Mouse (Mus musculus): ENCODE results near the gene Gnb2.
A peak's percentile ranks its signal among the peaks of the same experiment; 100 is the strongest.

Gnb2 gene

GRCm38 (mm10) chr5:137533117-137533827, at the start of gene Gnb2, which contains the start of gene Epo:
TSS of gene Gnb2 (minus strand) at chr5:137533510.
TSS of gene Epo (minus strand) at chr5:137533242.
- DNase-seq (ENCODE audit: low spot score in 2 of 2) = peak; percentile 97

GRCm38 (mm10) chr5:137582702-137583101, 49.4 kb upstream of the Gnb2 start:
- no peak for DNase-seq (ENCODE audit: low spot score in 2 of 2)

- DNase-seq (ENCODE audit: low spot score in 2 of 2) = no peak
Measured at GRCm38 (mm10) chr5:137580246-137580645, 46.9 kb upstream of the Gnb2 start.

GRCm38 (mm10) chr5:137574470-137574901, 41.2 kb upstream of the Gnb2 start:
- peak in 1 of 2 experiments; percentile 40 for DNase-seq (ENCODE audit: low spot score in 2 of 2)

- DNase-seq (ENCODE audit: low spot score in 2 of 2) = no peak
Measured at GRCm38 (mm10) chr5:137570691-137571586, 37.6 kb upstream of the Gnb2 start.

GRCm38 (mm10) chr5:137570181-137570580, 36.9 kb upstream of the Gnb2 start:
- DNase-seq (ENCODE audit: low spot score in 2 of 2) = no peak

- no peak for DNase-seq (ENCODE audit: low spot score in 2 of 2)
Measured at GRCm38 (mm10) chr5:137569665-137570064, 36.4 kb upstream of the Gnb2 start, which contains the start of gene Tfr2. TSS of gene Tfr2 (plus strand) at chr5:137569840.

- DNase-seq (ENCODE audit: low spot score in 2 of 2) = no peak
Measured at GRCm38 (mm10) chr5:137569031-137569430, 35.7 kb upstream of the Gnb2 start.

GRCm38 (mm10) chr5:137568223-137568798, 35.0 kb upstream of the Gnb2 start:
- no peak for DNase-seq (ENCODE audit: low spot score in 2 of 2)

- no peak for DNase-seq (ENCODE audit: low spot score in 2 of 2)
Measured at GRCm38 (mm10) chr5:137566416-137566815, 33.1 kb upstream of the Gnb2 start.

- no peak for DNase-seq (ENCODE audit: low spot score in 2 of 2)
Measured at GRCm38 (mm10) chr5:137565744-137566143, 32.4 kb upstream of the Gnb2 start.

GRCm38 (mm10) chr5:137562965-137563364, 29.7 kb upstream of the Gnb2 start:
- no peak for DNase-seq (ENCODE audit: low spot score in 2 of 2)

GRCm38 (mm10) chr5:137561556-137561955, 28.2 kb upstream of the Gnb2 start:
- DNase-seq (ENCODE audit: low spot score in 2 of 2) = no peak

GRCm38 (mm10) chr5:137553898-137554297, 20.6 kb upstream of the Gnb2 start:
- no peak for DNase-seq (ENCODE audit: low spot score in 2 of 2)

GRCm38 (mm10) chr5:137553411-137553837, 20.1 kb upstream of the Gnb2 start, which contains the start of gene Actl6b:
TSS of gene Actl6b (plus strand) at chr5:137553517.
- peak; percentile 85 to 89 for DNase-seq (ENCODE audit: low spot score in 2 of 2)

- DNase-seq (ENCODE audit: low spot score in 2 of 2) = no peak
Measured at GRCm38 (mm10) chr5:137553000-137553399, 19.7 kb upstream of the Gnb2 start.

- no peak for DNase-seq (ENCODE audit: low spot score in 2 of 2)
Measured at GRCm38 (mm10) chr5:137551119-137551518, 17.8 kb upstream of the Gnb2 start.

GRCm38 (mm10) chr5:137549840-137550239, 16.5 kb upstream of the Gnb2 start:
- no peak for DNase-seq (ENCODE audit: low spot score in 2 of 2)

- DNase-seq (ENCODE audit: low spot score in 2 of 2) = no peak
Measured at GRCm38 (mm10) chr5:137545596-137545995, 12.3 kb upstream of the Gnb2 start.

GRCm38 (mm10) chr5:137544926-137545325, 11.6 kb upstream of the Gnb2 start:
- no peak for DNase-seq (ENCODE audit: low spot score in 2 of 2)

GRCm38 (mm10) chr5:137541768-137542540, 8.6 kb upstream of the Gnb2 start:
- DNase-seq (ENCODE audit: low spot score in 2 of 2) = no peak

Data from frontal cortex, postnatal 10 days (tissue).